Mouse (Mus musculus) thymus, postnatal 0 days (tissue): ENCODE results near the gene Zranb1. TPM values are rescaled to one million over a fixed set of nuclear protein-coding genes. Genes with fewer than 3 reads are reported as not detected.
A peak's percentile ranks its signal among the peaks of the same experiment; 100 is the strongest.

Source experiments
- DNase-seq: peaks from one replicate; pipeline ENCODE4 v3.0.0-alpha.2; 2015; ENCODE audit warnings: low spot score
- polyA plus RNA-seq: library from polyadenylated mRNA; unstranded; fragments of >200 nt; fragmentation: Nextera tagmentation; extraction: Ambion mirVana; gene quantifications from 2 replicates; pipeline ENCODE4 v1.2.1, GENCODE M21; 2015

Zranb1 gene
- polyA plus RNA-seq, 1 experiment from 2014 or later = 12.7 TPM

GRCm38 (mm10) chr7:132999061-132999460 lies 68.1 kb downstream of the Zranb1 start:
- DNase-seq = no peak

GRCm38 (mm10) chr7:133001388-133001787 lies 70.4 kb downstream of the Zranb1 start:
- no peak for DNase-seq

- DNase-seq = no peak
These were observed 71.3 kb downstream of the Zranb1 start for GRCm38 (mm10) chr7:133002271-133002670.

GRCm38 (mm10) chr7:133003421-133003820 lies 72.5 kb downstream of the Zranb1 start:
- peak; percentile 76 for DNase-seq

- no peak for DNase-seq
These were observed 74.8 kb downstream of the Zranb1 start for GRCm38 (mm10) chr7:133005772-133006171.

- DNase-seq = no peak
These were observed 76.4 kb downstream of the Zranb1 start for GRCm38 (mm10) chr7:133007343-133007742.

GRCm38 (mm10) chr7:133008663-133009062 lies 77.7 kb downstream of the Zranb1 start:
- no peak for DNase-seq

- no peak for DNase-seq
These were observed 78.7 kb downstream of the Zranb1 start for GRCm38 (mm10) chr7:133009676-133010075.

GRCm38 (mm10) chr7:133010477-133010876 lies 79.5 kb downstream of the Zranb1 start:
- DNase-seq = no peak

GRCm38 (mm10) chr7:133011191-133011590 lies 80.2 kb downstream of the Zranb1 start:
- no peak for DNase-seq

- no peak for DNase-seq
These were observed 80.7 kb downstream of the Zranb1 start for GRCm38 (mm10) chr7:133011611-133012010.

GRCm38 (mm10) chr7:133012637-133013366 lies 81.9 kb downstream of the Zranb1 start:
- DNase-seq = no peak

- DNase-seq = no peak
These were observed 83.0 kb downstream of the Zranb1 start for GRCm38 (mm10) chr7:133013923-133014322.

GRCm38 (mm10) chr7:133014631-133015030 lies 83.7 kb downstream of the Zranb1 start:
- DNase-seq = no peak

- DNase-seq = no peak
These were observed 84.6 kb downstream of the Zranb1 start for GRCm38 (mm10) chr7:133015416-133016070.

GRCm38 (mm10) chr7:133018961-133019360 lies 88.0 kb downstream of the Zranb1 start:
- DNase-seq = no peak

GRCm38 (mm10) chr7:133019481-133020020 lies 88.6 kb downstream of the Zranb1 start:
- no peak for DNase-seq

- no peak for DNase-seq
These were observed 93.8 kb downstream of the Zranb1 start for GRCm38 (mm10) chr7:133024694-133025093.

- DNase-seq = no peak
These were observed 97.0 kb downstream of the Zranb1 start for GRCm38 (mm10) chr7:133027930-133028329.

- DNase-seq = no peak
These were observed 98.1 kb downstream of the Zranb1 start for GRCm38 (mm10) chr7:133029004-133029403.

- DNase-seq = no peak
These were observed 98.6 kb downstream of the Zranb1 start for GRCm38 (mm10) chr7:133029496-133030047.

- DNase-seq = peak; percentile 20
These were observed 101.8 kb downstream of the Zranb1 start for GRCm38 (mm10) chr7:133032589-133033203.
